Mouse (Mus musculus) cerebellum, postnatal 10 days (tissue): ENCODE results near the gene a.

Experiments used
- DNase-seq, 2 experiments: peaks; one replicate each; pipeline ENCODE4 v3.0.0; 2021; ENCODE audit warnings: mixed read lengths in 2 of 2

a gene

GRCm38 (mm10) chr2:154785284-154785683 is 5.9 kb upstream of the a start:
- no peak for DNase-seq

GRCm38 (mm10) chr2:154786187-154786586 is 5.0 kb upstream of the a start:
- DNase-seq, result peak in 1 of 2 experiments; percentile 19

GRCm38 (mm10) chr2:154786776-154787175 is 4.4 kb upstream of the a start:
- DNase-seq, result peak; percentile 28 to 35

- peak; percentile 18 to 24 for DNase-seq
Measured at GRCm38 (mm10) chr2:154789381-154789780, 1.8 kb upstream of the a start.

- DNase-seq, result peak in 1 of 2 experiments; percentile 20
Measured at GRCm38 (mm10) chr2:154789977-154790655, 1.1 kb upstream of the a start.

- peak; percentile 76 to 80 for DNase-seq
Measured at GRCm38 (mm10) chr2:154791661-154792642, 750 bp downstream of the a start.

- peak in 1 of 2 experiments; percentile 22 for DNase-seq
Measured at GRCm38 (mm10) chr2:154803372-154803771, 12.2 kb downstream of the a start.

- no peak for DNase-seq
Measured at GRCm38 (mm10) chr2:154803845-154804244, 12.6 kb downstream of the a start.

GRCm38 (mm10) chr2:154807689-154808088 is 16.5 kb downstream of the a start:
- no peak for DNase-seq

- peak; percentile 56 to 59 for DNase-seq
Measured at GRCm38 (mm10) chr2:154809107-154809762, 18.0 kb downstream of the a start.

GRCm38 (mm10) chr2:154810821-154811220 is 19.6 kb downstream of the a start:
- no peak for DNase-seq

- no peak for DNase-seq
Measured at GRCm38 (mm10) chr2:154813426-154813825, 22.2 kb downstream of the a start.

GRCm38 (mm10) chr2:154817089-154817488 is 25.9 kb downstream of the a start:
- DNase-seq, result no peak

- DNase-seq, result peak; percentile 76 to 77
Measured at GRCm38 (mm10) chr2:154817788-154818187, 26.6 kb downstream of the a start.

GRCm38 (mm10) chr2:154818599-154818998 is 27.4 kb downstream of the a start:
- no peak for DNase-seq

GRCm38 (mm10) chr2:154820346-154820745 is 29.1 kb downstream of the a start:
- DNase-seq, result no peak

- no peak for DNase-seq
Measured at GRCm38 (mm10) chr2:154826054-154826538, 34.9 kb downstream of the a start.

GRCm38 (mm10) chr2:154827521-154827920 is 36.3 kb downstream of the a start:
- no peak for DNase-seq

GRCm38 (mm10) chr2:154832471-154832870 is 41.3 kb downstream of the a start:
- DNase-seq, result no peak

- DNase-seq, result peak; percentile 36 to 38
Measured at GRCm38 (mm10) chr2:154834149-154834865, 43.1 kb downstream of the a start.

- DNase-seq, result no peak
Measured at GRCm38 (mm10) chr2:154836537-154836936, 45.3 kb downstream of the a start.

GRCm38 (mm10) chr2:154848086-154848485 is 56.9 kb downstream of the a start:
- peak; percentile 23 to 41 for DNase-seq
